Mouse (Mus musculus): ENCODE measurements at regions not wholly inside any gene's neighbourhood (a gene's known extent, or its start where the extent isn't known, plus 50 kb on each side); places are given as distances from the start of the nearest gene placed in this dataset.
A peak's percentile ranks its signal among the peaks of the same experiment; 100 is the strongest.
"Not testable (repeated sequence)": the region's sequence is repeated elsewhere in the genome, so short reads cannot be mapped to it uniquely, and the experiment has no call there.

GRCm38 (mm10) chr10:23686969-23687368 is 100.1 kb downstream of the Rps12 start:
- H3K27me3 ChIP-seq (ENCODE audit: control insufficient read depth, insufficient read depth, low read length, poor library complexity, severe bottlenecking) = no peaks in the 10 kb centered on the region
- no peak overlapping the region for H3K9ac ChIP-seq (ENCODE audit: low read depth, poor library complexity, severe bottlenecking)
- no peak overlapping the region for H3K4me3 ChIP-seq (ENCODE audit: low read depth, low read length)
- no peak for TF ChIP-seq CTCF (IDR thresholded peaks at IDR 0.05; ENCODE audit: low read depth, low read length)
- no peak for TF ChIP-seq EP300 (IDR thresholded peaks at IDR 0.05; ENCODE audit: insufficient read depth, low read depth, low read length)
- TF ChIP-seq POLR2A (IDR thresholded peaks at IDR 0.05; ENCODE audit: insufficient read depth, low read length) = no peak
- H3K36me3 ChIP-seq (ENCODE audit: control insufficient read depth, insufficient read depth, low read length, poor library complexity, severe bottlenecking) = no peaks in the 10 kb centered on the region
- H3K4me1 ChIP-seq (ENCODE audit: control insufficient read depth, insufficient read depth, low read length) = no peaks in the 10 kb centered on the region
- H3K27ac ChIP-seq (ENCODE audit: insufficient read depth, low read length) = no peak overlapping the region
- H3K9me3 ChIP-seq (replicated peaks; ENCODE audit: control insufficient read depth, insufficient read depth, low read length, poor library complexity, severe bottlenecking) = no peaks in the 10 kb centered on the region

- no peak overlapping the region for H3K4me3 ChIP-seq (ENCODE audit: low read depth, low read length)
- H3K9ac ChIP-seq (ENCODE audit: low read depth, poor library complexity, severe bottlenecking) = no peak overlapping the region
- no peaks in the 10 kb centered on the region for H3K36me3 ChIP-seq (ENCODE audit: control insufficient read depth, insufficient read depth, low read length, poor library complexity, severe bottlenecking)
Measured at GRCm38 (mm10) chr10:23683078-23683477, 104.0 kb downstream of the Rps12 start.

GRCm38 (mm10) chr10:23675911-23676310 is 111.2 kb downstream of the Rps12 start:
- Histone ChIP-seq H3K4me1 (ENCODE audit: control insufficient read depth, insufficient read depth, low read length) (no peaks in the 10 kb centered on the region), H3K9me3 (replicated peaks; ENCODE audit: control insufficient read depth, insufficient read depth, low read length, poor library complexity, severe bottlenecking) (no peaks in the 10 kb centered on the region), H3K9ac (ENCODE audit: low read depth, poor library complexity, severe bottlenecking) (no peak overlapping the region), H3K27me3 (ENCODE audit: control insufficient read depth, insufficient read depth, low read length, poor library complexity, severe bottlenecking) (no peaks in the 10 kb centered on the region), H3K4me3 (ENCODE audit: low read depth, low read length) (no peak overlapping the region), H3K36me3 (ENCODE audit: control insufficient read depth, insufficient read depth, low read length, poor library complexity, severe bottlenecking) (no peaks in the 10 kb centered on the region), H3K27ac (ENCODE audit: insufficient read depth, low read length) (no peak overlapping the region)
- TF ChIP-seq CTCF (IDR thresholded peaks at IDR 0.05; ENCODE audit: low read depth, low read length) = no peak
- TF ChIP-seq POLR2A (IDR thresholded peaks at IDR 0.05; ENCODE audit: insufficient read depth, low read length) = no peak
- TF ChIP-seq EP300 (IDR thresholded peaks at IDR 0.05; ENCODE audit: insufficient read depth, low read depth, low read length) = no peak

More at GRCm38 (mm10) chr10:23683078-23683477, 104.0 kb downstream of the Rps12 start:
- no peaks in the 10 kb centered on the region for H3K9me3 ChIP-seq (replicated peaks; ENCODE audit: control insufficient read depth, insufficient read depth, low read length, poor library complexity, severe bottlenecking)
- H3K27ac ChIP-seq (ENCODE audit: insufficient read depth, low read length) = no peak overlapping the region
- H3K4me1 ChIP-seq (ENCODE audit: control insufficient read depth, insufficient read depth, low read length) = no peaks in the 10 kb centered on the region
- no peaks in the 10 kb centered on the region for H3K27me3 ChIP-seq (ENCODE audit: control insufficient read depth, insufficient read depth, low read length, poor library complexity, severe bottlenecking)
- TF ChIP-seq POLR2A (IDR thresholded peaks at IDR 0.05; ENCODE audit: insufficient read depth, low read length) (no peak), CTCF (IDR thresholded peaks at IDR 0.05; ENCODE audit: low read depth, low read length) (no peak), EP300 (IDR thresholded peaks at IDR 0.05; ENCODE audit: insufficient read depth, low read depth, low read length) (no peak)

GRCm38 (mm10) chr10:23674633-23675515 is 112.2 kb downstream of the Rps12 start:
- Histone ChIP-seq H3K27ac (ENCODE audit: insufficient read depth, low read length) (no peak overlapping the region), H3K36me3 (ENCODE audit: control insufficient read depth, insufficient read depth, low read length, poor library complexity, severe bottlenecking) (no peaks in the 10 kb centered on the region), H3K9me3 (replicated peaks; ENCODE audit: control insufficient read depth, insufficient read depth, low read length, poor library complexity, severe bottlenecking) (no peaks in the 10 kb centered on the region), H3K4me3 (ENCODE audit: low read depth, low read length) (no peak overlapping the region), H3K27me3 (ENCODE audit: control insufficient read depth, insufficient read depth, low read length, poor library complexity, severe bottlenecking) (no peaks in the 10 kb centered on the region), H3K4me1 (ENCODE audit: control insufficient read depth, insufficient read depth, low read length) (no peaks in the 10 kb centered on the region), H3K9ac (ENCODE audit: low read depth, poor library complexity, severe bottlenecking) (no peak overlapping the region)
- TF ChIP-seq POLR2A (IDR thresholded peaks at IDR 0.05; ENCODE audit: insufficient read depth, low read length) = no peak
- no peak for TF ChIP-seq EP300 (IDR thresholded peaks at IDR 0.05; ENCODE audit: insufficient read depth, low read depth, low read length)
- TF ChIP-seq CTCF (IDR thresholded peaks at IDR 0.05; ENCODE audit: low read depth, low read length) = no peak

- no peaks in the 10 kb centered on the region for H3K36me3 ChIP-seq (ENCODE audit: control insufficient read depth, insufficient read depth, low read length, poor library complexity, severe bottlenecking)
- H3K4me1 ChIP-seq (ENCODE audit: control insufficient read depth, insufficient read depth, low read length) = no peaks in the 10 kb centered on the region
- TF ChIP-seq EP300 (IDR thresholded peaks at IDR 0.05; ENCODE audit: insufficient read depth, low read depth, low read length) (no peak), POLR2A (IDR thresholded peaks at IDR 0.05; ENCODE audit: insufficient read depth, low read length) (no peak), CTCF (IDR thresholded peaks at IDR 0.05; ENCODE audit: low read depth, low read length) (no peak)
- H3K27ac ChIP-seq (ENCODE audit: insufficient read depth, low read length) = no peak overlapping the region
- no peak overlapping the region for H3K4me3 ChIP-seq (ENCODE audit: low read depth, low read length)
- no peaks in the 10 kb centered on the region for H3K9me3 ChIP-seq (replicated peaks; ENCODE audit: control insufficient read depth, insufficient read depth, low read length, poor library complexity, severe bottlenecking)
- H3K27me3 ChIP-seq (ENCODE audit: control insufficient read depth, insufficient read depth, low read length, poor library complexity, severe bottlenecking) = no peaks in the 10 kb centered on the region
- no peak overlapping the region for H3K9ac ChIP-seq (ENCODE audit: low read depth, poor library complexity, severe bottlenecking)
Measured at GRCm38 (mm10) chr10:23672296-23672695, 114.8 kb downstream of the Rps12 start.

GRCm38 (mm10) chr10:23671494-23671893 is 115.6 kb downstream of the Rps12 start:
- Histone ChIP-seq H3K9me3 (replicated peaks; ENCODE audit: control insufficient read depth, insufficient read depth, low read length, poor library complexity, severe bottlenecking) (no peaks in the 10 kb centered on the region), H3K9ac (ENCODE audit: low read depth, poor library complexity, severe bottlenecking) (no peak overlapping the region), H3K36me3 (ENCODE audit: control insufficient read depth, insufficient read depth, low read length, poor library complexity, severe bottlenecking) (no peaks in the 10 kb centered on the region), H3K4me3 (ENCODE audit: low read depth, low read length) (no peak overlapping the region), H3K27ac (ENCODE audit: insufficient read depth, low read length) (no peak overlapping the region), H3K27me3 (ENCODE audit: control insufficient read depth, insufficient read depth, low read length, poor library complexity, severe bottlenecking) (no peaks in the 10 kb centered on the region), H3K4me1 (ENCODE audit: control insufficient read depth, insufficient read depth, low read length) (no peaks in the 10 kb centered on the region)
- TF ChIP-seq POLR2A (IDR thresholded peaks at IDR 0.05; ENCODE audit: insufficient read depth, low read length) (no peak), CTCF (IDR thresholded peaks at IDR 0.05; ENCODE audit: low read depth, low read length) (peak; percentile 88), EP300 (IDR thresholded peaks at IDR 0.05; ENCODE audit: insufficient read depth, low read depth, low read length) (no peak)

- not testable (repeated sequence) for H3K4me3 ChIP-seq (ENCODE audit: low read depth, low read length); H3K27ac ChIP-seq (ENCODE audit: insufficient read depth, low read length)
Measured at GRCm38 (mm10) chr10:23665916-23666315, 121.2 kb downstream of the Rps12 start.

More at GRCm38 (mm10) chr10:23665916-23666315, 121.2 kb downstream of the Rps12 start:
- not testable (repeated sequence) for H3K9me3 ChIP-seq (replicated peaks; ENCODE audit: control insufficient read depth, insufficient read depth, low read length, poor library complexity, severe bottlenecking); H3K27me3 ChIP-seq (ENCODE audit: control insufficient read depth, insufficient read depth, low read length, poor library complexity, severe bottlenecking); H3K9ac ChIP-seq (ENCODE audit: low read depth, poor library complexity, severe bottlenecking); H3K4me1 ChIP-seq (ENCODE audit: control insufficient read depth, insufficient read depth, low read length); H3K36me3 ChIP-seq (ENCODE audit: control insufficient read depth, insufficient read depth, low read length, poor library complexity, severe bottlenecking)

All from ES-Bruce4 (cell line).